In the genomic region with DNA sequence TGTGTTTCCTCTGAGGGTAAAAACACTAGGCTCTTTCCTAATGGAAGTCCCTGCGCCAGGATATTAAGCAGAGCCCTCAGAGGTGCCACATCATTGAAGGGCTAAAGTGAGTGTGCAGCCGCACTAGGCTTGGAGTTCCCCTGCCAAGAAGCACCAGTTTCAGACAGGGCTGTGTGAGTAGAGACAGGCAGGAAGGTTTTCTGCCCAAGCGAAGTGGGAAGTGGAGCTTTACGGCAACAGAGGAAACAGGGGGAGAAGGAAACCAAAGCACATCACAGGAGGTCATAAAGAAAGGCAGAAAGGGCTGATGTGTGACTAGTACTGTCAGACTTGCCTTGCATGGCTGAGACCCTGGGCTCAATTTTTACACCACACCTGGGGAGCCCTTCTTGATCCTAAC, we compare ENCODE assay signal across 27 mouse cellular contexts. TPM values are rescaled to one million over a fixed set of nuclear protein-coding genes. Genes with fewer than 3 reads are reported as not detected.
A peak's percentile ranks its signal among the peaks of the same experiment; 100 is the strongest.
DNase-seq lines count a peak whose midpoint lies in the region; ATAC-seq lines count a peak whose summit lies in the region.
"Had no signal": no experiment of that assay in that cellular context is flagged by ENCODE, and none has a peak within 500 bp of the region (broad histone marks: within the 10 kb centered on the region; RNA-seq: fewer than 3 reads in every experiment).

No protein-coding gene starts in this region.

- H3K27me3 ChIP-seq in heart, embryonic 13.5 days (replicated peaks), result no peaks in the 10 kb centered on the region
- H3K27me3 ChIP-seq in kidney, embryonic 16.5 days (ENCODE audit: insufficient read depth, low read length), result no peaks in the 10 kb centered on the region
- H3K27me3 ChIP-seq in lung, embryonic 16.5 days (ENCODE audit: control insufficient read depth, insufficient read depth, low read depth, low read length), result no peaks in the 10 kb centered on the region
- H3K27me3 ChIP-seq in neural tube, embryonic 15.5 days (replicated peaks), result no peaks in the 10 kb centered on the region
- H3K27me3 ChIP-seq: embryonic facial prominence, embryonic 15.5 days; limb, embryonic 15.5 days; liver, embryonic 15.5 days had no signal

- H3K4me3 ChIP-seq in heart, embryonic 13.5 days, result no peak overlapping the region
- no peak overlapping the region for H3K4me3 ChIP-seq in kidney, embryonic 16.5 days (ENCODE audit: low read length)
- no peak overlapping the region for H3K4me3 ChIP-seq in lung, embryonic 16.5 days (ENCODE audit: low read length)
- H3K4me3 ChIP-seq in neural tube, embryonic 15.5 days (replicated peaks), result no peak overlapping the region
- H3K4me3 ChIP-seq: embryonic facial prominence, embryonic 15.5 days; hindbrain, embryonic 10.5 days; limb, embryonic 15.5 days; liver, embryonic 15.5 days had no signal

- H3K9ac ChIP-seq in heart, embryonic 13.5 days, result no peak overlapping the region
- H3K9ac ChIP-seq in kidney, embryonic 16.5 days (replicated peaks; ENCODE audit: low read length), result no peak overlapping the region
- no peak overlapping the region for H3K9ac ChIP-seq in lung, embryonic 16.5 days (ENCODE audit: low read length)
- no peak overlapping the region for H3K9ac ChIP-seq in neural tube, embryonic 15.5 days (replicated peaks)
- H3K9ac ChIP-seq: embryonic facial prominence, embryonic 15.5 days; forebrain, postnatal 0 days; limb, embryonic 15.5 days; liver, embryonic 15.5 days had no signal

- no peak overlapping the region for H3K4me2 ChIP-seq in heart, embryonic 13.5 days
- H3K4me2 ChIP-seq in kidney, embryonic 16.5 days (replicated peaks; ENCODE audit: low read depth, low read length), result no peak overlapping the region
- H3K4me2 ChIP-seq in lung, embryonic 16.5 days (ENCODE audit: low read depth, low read length), result no peak overlapping the region
- H3K4me2 ChIP-seq in neural tube, embryonic 15.5 days, result no peak overlapping the region
- H3K4me2 ChIP-seq: embryonic facial prominence, embryonic 15.5 days; limb, embryonic 15.5 days; liver, embryonic 15.5 days had no signal

- H3K9me3 ChIP-seq in heart, embryonic 13.5 days, result no peaks in the 10 kb centered on the region
- H3K9me3 ChIP-seq in kidney, embryonic 16.5 days (ENCODE audit: low read length), result no peaks in the 10 kb centered on the region
- H3K9me3 ChIP-seq in lung, embryonic 16.5 days (ENCODE audit: control insufficient read depth, low read length), result no peaks in the 10 kb centered on the region
- no peaks in the 10 kb centered on the region for H3K9me3 ChIP-seq in neural tube, embryonic 15.5 days (replicated peaks)
- H3K9me3 ChIP-seq: embryonic facial prominence, embryonic 15.5 days; hindbrain, embryonic 10.5 days; limb, embryonic 15.5 days; liver, embryonic 15.5 days had no signal

- WGBS in heart, embryonic 13.5 days, result 70% methylated on average over 4 of the region's 4 CpGs
- 68% methylated on average over 4 of the region's 4 CpGs for WGBS in kidney, embryonic 16.5 days
- WGBS in lung, embryonic 16.5 days, result 71% methylated on average over 4 of the region's 4 CpGs
- WGBS in neural tube, embryonic 15.5 days, result 85% methylated on average over 4 of the region's 4 CpGs

- peaks cover 48% of the 10 kb centered on the region for H3K36me3 ChIP-seq in heart, embryonic 13.5 days
- peaks cover 28% of the 10 kb centered on the region for H3K36me3 ChIP-seq in kidney, embryonic 16.5 days (ENCODE audit: insufficient read depth, low read length)
- H3K36me3 ChIP-seq in lung, embryonic 16.5 days (ENCODE audit: control insufficient read depth, insufficient read depth, low read length), result peaks cover 10% of the 10 kb centered on the region; the same call in 1 of the 2 replicates
- peaks cover 42% of the 10 kb centered on the region for H3K36me3 ChIP-seq in neural tube, embryonic 15.5 days

- H3K4me1 ChIP-seq in heart, embryonic 13.5 days, result peaks cover 16% of the 10 kb centered on the region
- H3K4me1 ChIP-seq in kidney, embryonic 16.5 days (ENCODE audit: insufficient read depth, low read length), result peaks cover 8% of the 10 kb centered on the region
- peaks cover 9% of the 10 kb centered on the region for H3K4me1 ChIP-seq in lung, embryonic 16.5 days (replicated peaks; ENCODE audit: control insufficient read depth, insufficient read depth, low read length)
- H3K4me1 ChIP-seq in neural tube, embryonic 15.5 days, result peaks cover 16% of the 10 kb centered on the region

- intact Hi-C loops in heart, postnatal 14 days (cut with DNase I), result no loop called here

- no peak for ATAC-seq in heart, embryonic 13.5 days (ENCODE audit: extremely low read depth, insufficient number of reproducible peaks, low FRiP score, low TSS enrichment)
- no peak for ATAC-seq in kidney, embryonic 16.5 days (ENCODE audit: low FRiP score, low TSS enrichment)
- ATAC-seq in lung, embryonic 16.5 days (ENCODE audit: low read depth), result no peak
- peak; percentile 62; the same call in 1 of the 2 replicates for ATAC-seq in megakaryocyte, adult 5-6 weeks (ENCODE audit: poor library complexity, severe bottlenecking)
- ATAC-seq in neural tube, embryonic 15.5 days (ENCODE audit: low FRiP score), result no peak
- ATAC-seq: forebrain, postnatal 0 days; hindbrain, postnatal 0 days had no signal

- H3K27ac ChIP-seq in heart, embryonic 13.5 days (replicated peaks), result peak overlapping the region; percentile 37; the same call in 1 of the 2 replicates
- H3K27ac ChIP-seq in kidney, embryonic 16.5 days (ENCODE audit: low read length), result peak overlapping the region; percentile 57; the same call in 1 of the 2 replicates
- peak overlapping the region; percentile 56 for H3K27ac ChIP-seq in lung, embryonic 16.5 days (ENCODE audit: low read length)
- H3K27ac ChIP-seq in neural tube, embryonic 15.5 days (replicated peaks), result no peak overlapping the region
- H3K27ac ChIP-seq: embryonic facial prominence, embryonic 15.5 days; hindbrain, embryonic 10.5 days; hindbrain, postnatal 0 days; limb, embryonic 15.5 days; liver, embryonic 15.5 days had no signal

- DNase-seq in heart, postnatal 14 days, result no peak
- DNase-seq in kidney, adult 9 months, result no peak
- DNase-seq in lung, postnatal 10 days, result no peak
- DNase-seq: adrenal gland, postnatal 36 days; cerebellum, adult 18-20 months; cerebellum, postnatal 25 days; forebrain, postnatal 0 days; kidney, adult 11 months; right cerebral cortex, postnatal 25 days; thymus, postnatal 4 days had no signal

RNA-seq across cellular contexts. Expression of gene Ppm1f, which starts 6.1 kb away (rescaled TPM):
- polyA plus RNA-seq in heart, embryonic 13.5 days (2015; fragmentation: Nextera tagmentation; extraction: Ambion mirVana), result 26.9 and 27.2 TPM in 2 replicates
- total RNA-seq in heart, postnatal 14 days (2021), result 10 to 100 TPM; 33.4 to 35.7 TPM
- 37.7 TPM in 2 replicates for polyA plus RNA-seq in kidney, embryonic 16.5 days (2015; fragmentation: Nextera tagmentation; extraction: Ambion mirVana)
- 37.2 and 38.2 TPM in 2 replicates for polyA plus RNA-seq in lung, embryonic 16.5 days (2015; fragmentation: Nextera tagmentation; extraction: Ambion mirVana)
- 1.6 and 2.6 TPM in 2 replicates for total RNA-seq in megakaryocyte, adult 5-6 weeks (2015)
- total RNA-seq in megakaryocyte, adult 5-6 weeks (2017), result 6.5 and 7.9 TPM in 2 replicates
- polyA plus RNA-seq in neural tube, embryonic 15.5 days (2015; fragmentation: Nextera tagmentation; extraction: Ambion mirVana), result 25.6 and 27.8 TPM in 2 replicates

RNA-seq across cellular contexts. Expression of gene Vpreb1, which starts 31.7 kb away (rescaled TPM):
- 1.1 and 1.5 TPM in 2 replicates for polyA plus RNA-seq in heart, embryonic 13.5 days (2015; fragmentation: Nextera tagmentation; extraction: Ambion mirVana)
- under 1 TPM in 1 of 2 experiments, not detected in 1; 0.41 TPM for total RNA-seq in heart, postnatal 14 days (2021)
- 2.4 and 2.5 TPM in 2 replicates for polyA plus RNA-seq in kidney, embryonic 16.5 days (2015; fragmentation: Nextera tagmentation; extraction: Ambion mirVana)
- polyA plus RNA-seq in lung, embryonic 16.5 days (2015; fragmentation: Nextera tagmentation; extraction: Ambion mirVana), result 2.6 and 4.7 TPM in 2 replicates
- total RNA-seq in megakaryocyte, adult 5-6 weeks (2015), result not detected in 2 replicates
- 1.6 TPM in 1 of 2 replicates, not detected in the other for total RNA-seq in megakaryocyte, adult 5-6 weeks (2017)
- 1.5 and 1.6 TPM in 2 replicates for polyA plus RNA-seq in neural tube, embryonic 15.5 days (2015; fragmentation: Nextera tagmentation; extraction: Ambion mirVana)
- total RNA-seq: gastrocnemius, adult 18-20 months; hindbrain, postnatal 0 days; left cerebral cortex, adult 18-20 months; midbrain, postnatal 0 days had no signal

RNA-seq across cellular contexts. Expression of gene Top3b, which starts 31.8 kb away (rescaled TPM):
- 42.2 and 44.7 TPM in 2 replicates for polyA plus RNA-seq in heart, embryonic 13.5 days (2015; fragmentation: Nextera tagmentation; extraction: Ambion mirVana)
- 10 to 100 TPM; 36.8 TPM for total RNA-seq in heart, postnatal 14 days (2021)
- 73.0 and 77.2 TPM in 2 replicates for polyA plus RNA-seq in kidney, embryonic 16.5 days (2015; fragmentation: Nextera tagmentation; extraction: Ambion mirVana)
- polyA plus RNA-seq in lung, embryonic 16.5 days (2015; fragmentation: Nextera tagmentation; extraction: Ambion mirVana), result 64.1 and 69.5 TPM in 2 replicates
- total RNA-seq in megakaryocyte, adult 5-6 weeks (2015), result 24.8 and 31.2 TPM in 2 replicates
- total RNA-seq in megakaryocyte, adult 5-6 weeks (2017), result 31.6 and 41.8 TPM in 2 replicates
- polyA plus RNA-seq in neural tube, embryonic 15.5 days (2015; fragmentation: Nextera tagmentation; extraction: Ambion mirVana), result 69.8 and 70.6 TPM in 2 replicates

RNA-seq across cellular contexts. Expression of gene Igll1, which starts 38.5 kb away (rescaled TPM):
- not detected in 2 replicates for polyA plus RNA-seq in heart, embryonic 13.5 days (2015; fragmentation: Nextera tagmentation; extraction: Ambion mirVana)
- not detected for total RNA-seq in heart, postnatal 14 days (2021)
- 0.46 TPM in 1 of 2 replicates, not detected in the other for polyA plus RNA-seq in kidney, embryonic 16.5 days (2015; fragmentation: Nextera tagmentation; extraction: Ambion mirVana)
- polyA plus RNA-seq in lung, embryonic 16.5 days (2015; fragmentation: Nextera tagmentation; extraction: Ambion mirVana), result 0.41 and 0.93 TPM in 2 replicates
- total RNA-seq in megakaryocyte, adult 5-6 weeks (2015), result 1.3 TPM in 1 of 2 replicates, not detected in the other
- 0.45 and 0.51 TPM in 2 replicates for total RNA-seq in megakaryocyte, adult 5-6 weeks (2017)
- polyA plus RNA-seq in neural tube, embryonic 15.5 days (2015; fragmentation: Nextera tagmentation; extraction: Ambion mirVana), result 0.57 TPM in 1 of 2 replicates, not detected in the other
- total RNA-seq: adrenal gland, postnatal 36 days; forebrain, postnatal 0 days; gastrocnemius, adult 18-20 months; hindbrain, postnatal 0 days; layer of hippocampus, adult 8-10 months; left cerebral cortex, adult 18-20 months; left cerebral cortex, postnatal 36 days; midbrain, postnatal 0 days had no signal
- polyA plus RNA-seq: C2C12; forebrain, postnatal 0 days; hindbrain, postnatal 0 days; midbrain, postnatal 0 days; spleen, adult 2 months had no signal
